Mouse (Mus musculus) right cerebral cortex, postnatal 4 days (tissue): ENCODE measurements at regions not wholly inside any gene's neighbourhood (a gene's known extent, or its start where the extent isn't known, plus 50 kb on each side); places are given as distances from the start of the nearest gene placed in this dataset.
A peak's percentile ranks its signal among the peaks of the same experiment; 100 is the strongest.

Experiments
- DNase-seq: peaks from one replicate; pipeline ENCODE4 v3.0.0-alpha.2; 2022

DNA sequence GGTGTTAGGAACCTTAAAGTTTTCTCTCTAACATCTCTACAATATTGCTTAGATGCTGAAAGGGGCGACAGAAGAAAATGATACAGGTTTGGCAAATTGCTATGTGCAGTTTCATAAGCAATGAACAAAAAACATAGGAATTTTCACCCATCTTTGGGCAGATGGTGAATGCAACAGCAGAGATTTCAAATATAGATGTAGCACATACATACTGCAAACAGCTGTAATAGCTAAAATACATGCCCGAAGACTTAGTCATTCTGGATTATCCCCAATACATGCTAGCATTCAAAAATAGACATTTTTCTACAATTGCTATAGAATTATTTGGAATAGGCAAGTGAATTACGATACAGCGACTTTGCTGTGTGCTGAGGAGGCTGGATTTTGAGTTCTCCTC lies 544.1 kb downstream of the D3Ertd751e start:
- no peak for DNase-seq

DNA sequence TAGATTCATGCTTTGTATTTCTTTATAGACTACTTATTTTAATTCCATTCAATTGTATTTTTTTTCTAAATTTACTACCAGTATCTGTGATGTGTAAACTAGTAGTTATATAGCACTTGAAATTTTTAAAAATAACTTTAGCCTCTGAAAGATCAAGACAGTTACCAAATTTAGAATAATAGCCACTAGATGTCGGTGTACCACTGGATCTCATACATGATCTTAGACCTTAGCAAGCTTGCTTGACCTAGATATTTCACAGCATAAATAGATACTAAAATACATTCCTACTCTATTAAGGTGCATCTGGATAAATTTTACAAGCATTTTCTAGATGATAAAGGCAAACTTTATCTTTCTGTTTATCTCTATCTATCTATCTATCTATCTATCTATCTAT lies 570.0 kb downstream of the D3Ertd751e start:
- DNase-seq = no peak

DNA sequence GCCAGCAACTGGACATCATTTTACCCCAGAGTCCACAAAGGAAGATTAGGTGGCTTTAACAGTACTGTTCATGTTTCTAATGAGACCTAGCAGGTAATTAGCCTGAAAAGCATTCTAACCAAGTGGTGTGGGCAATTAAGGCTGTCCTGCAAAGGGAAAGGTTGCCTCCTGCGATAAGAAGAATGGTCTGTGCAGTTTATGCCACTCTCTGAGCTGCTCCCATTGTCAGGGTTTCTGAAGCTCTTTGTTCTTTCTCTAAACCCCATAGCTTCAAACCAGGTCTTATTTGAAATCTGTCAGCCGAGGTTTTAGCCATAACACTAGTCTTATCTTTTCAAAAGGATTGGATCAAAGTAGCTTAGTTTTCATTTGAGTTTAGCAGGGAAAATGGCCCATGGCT lies 585.3 kb downstream of the D3Ertd751e start:
- DNase-seq = no peak

DNA sequence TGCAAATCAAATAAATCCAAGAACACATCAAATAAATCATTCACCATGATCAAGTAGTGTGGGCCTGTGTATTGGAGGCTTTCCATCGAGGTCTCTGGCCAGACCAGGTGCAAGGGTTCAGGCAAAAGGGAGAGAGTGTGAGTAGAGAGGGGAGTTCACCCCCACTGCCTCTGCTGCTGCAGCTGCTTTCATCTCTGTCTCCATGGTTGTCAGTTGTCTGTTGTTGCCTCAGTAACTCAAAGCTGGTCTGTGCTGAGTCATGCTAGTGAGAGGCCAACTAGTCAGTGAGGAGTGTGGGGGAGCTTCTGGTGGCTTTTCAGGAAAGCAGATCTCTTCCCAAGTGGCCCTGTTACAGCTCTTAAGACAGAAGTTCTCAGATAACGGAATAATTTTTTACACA lies 600.4 kb downstream of the D3Ertd751e start:
- DNase-seq = no peak

DNA sequence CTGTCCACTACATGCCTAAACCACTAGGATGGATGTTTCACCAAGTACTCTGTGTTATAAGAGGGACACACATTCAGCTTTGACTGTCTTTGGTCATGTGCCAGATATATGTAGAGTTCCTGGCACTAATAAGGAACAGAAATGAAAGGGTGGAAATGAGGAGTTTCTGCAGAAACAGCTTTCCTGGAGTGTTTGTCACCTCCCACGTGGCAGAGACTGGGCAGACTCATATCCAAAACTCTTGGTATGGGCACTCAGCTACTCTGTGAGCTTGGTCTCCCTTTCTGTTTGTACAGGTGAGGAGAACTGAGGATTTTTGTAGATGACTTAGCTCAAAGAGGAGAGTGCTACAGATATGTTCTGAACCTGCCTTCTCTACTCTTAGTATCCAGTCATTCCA lies 634.4 kb downstream of the D3Ertd751e start:
- DNase-seq = no peak

DNA sequence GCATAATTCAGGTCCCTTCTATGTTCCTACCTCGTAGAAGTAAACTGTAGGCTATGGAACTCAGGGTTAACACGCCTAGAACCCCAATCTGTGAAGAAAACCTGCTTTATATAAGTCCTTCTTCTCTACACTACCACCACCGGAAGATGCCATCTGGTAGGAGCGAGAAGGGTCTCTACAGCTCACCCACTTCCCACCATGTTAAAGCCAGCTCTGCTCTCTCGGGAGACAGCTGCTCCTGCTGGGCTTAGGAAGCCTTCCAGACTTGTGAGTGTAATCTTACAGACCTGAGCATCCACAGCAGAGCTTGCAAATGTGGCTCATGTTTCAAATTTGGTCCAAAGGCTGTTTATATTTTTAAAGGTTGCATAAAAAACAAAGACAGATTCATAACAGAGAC lies 639.7 kb downstream of the D3Ertd751e start:
- DNase-seq = no peak

DNA sequence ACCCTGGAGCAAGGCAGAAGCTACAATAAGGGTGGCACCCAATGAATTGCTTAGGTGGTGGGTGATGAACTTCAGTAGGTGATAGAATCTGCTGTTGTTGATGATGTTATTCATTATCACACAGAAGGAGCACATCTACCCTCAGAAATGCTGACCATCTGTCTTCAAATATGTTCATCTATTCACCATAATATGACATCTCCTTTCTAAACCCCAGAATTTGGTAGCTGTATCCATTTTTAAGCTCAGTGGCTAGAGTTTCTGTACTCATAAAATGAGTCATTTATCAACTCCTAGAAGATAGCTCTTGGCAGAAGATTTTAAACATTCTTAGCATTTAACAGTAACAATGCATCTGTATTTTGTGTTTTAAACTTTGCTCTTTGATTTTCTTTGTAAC lies 660.3 kb downstream of the D3Ertd751e start:
- no peak for DNase-seq

DNA sequence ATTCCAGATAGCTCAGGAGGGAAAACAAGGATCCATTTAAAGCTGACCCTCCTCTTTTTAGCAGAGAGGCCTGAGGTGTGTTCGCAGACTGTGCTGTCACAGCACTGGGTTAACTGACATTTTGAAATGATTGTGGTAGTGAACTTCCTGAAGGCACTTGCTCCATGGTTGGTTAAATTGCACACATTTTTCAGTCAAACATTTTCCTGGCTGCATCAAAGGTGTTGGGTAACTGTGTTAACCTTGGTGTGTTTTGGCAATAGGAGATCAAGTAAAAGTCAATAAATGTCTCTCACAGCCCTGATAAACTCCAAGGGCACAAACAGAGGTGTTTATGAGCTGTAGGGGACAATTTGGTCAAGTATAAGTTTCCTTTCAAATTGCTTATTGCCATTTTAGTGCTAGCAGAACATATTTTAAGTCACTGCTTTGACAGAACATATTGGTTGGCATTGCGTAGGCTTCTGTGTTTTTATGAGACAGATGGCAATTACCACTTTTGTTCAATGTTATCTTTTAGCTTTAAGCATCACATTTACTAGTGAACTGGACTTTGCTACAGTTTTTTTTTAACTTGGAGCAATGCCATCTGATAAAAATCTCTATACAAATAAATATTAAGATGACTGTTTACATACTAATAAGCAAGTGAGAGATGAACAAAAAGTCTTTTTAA lies 666.7 kb downstream of the D3Ertd751e start:
- no peak for DNase-seq

DNA sequence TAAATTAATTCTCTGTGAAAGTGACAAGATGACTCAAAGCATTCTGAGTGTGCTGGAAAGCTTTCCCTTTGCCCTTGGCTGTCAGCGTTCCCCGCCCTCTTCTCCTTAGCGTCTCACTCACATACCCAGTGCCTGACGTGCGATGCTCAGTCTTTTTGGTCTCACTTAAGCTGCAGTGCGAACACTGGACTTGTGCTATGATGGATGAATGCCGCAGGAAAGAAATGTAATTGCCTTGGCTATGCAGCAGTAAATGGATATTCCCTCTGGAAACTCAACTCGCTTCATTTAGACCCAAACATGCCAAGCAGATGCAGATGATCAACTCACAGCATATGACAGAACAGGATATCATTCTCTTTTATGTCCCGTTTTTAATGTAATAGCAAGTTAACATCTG lies 685.0 kb downstream of the D3Ertd751e start:
- DNase-seq = no peak

DNA sequence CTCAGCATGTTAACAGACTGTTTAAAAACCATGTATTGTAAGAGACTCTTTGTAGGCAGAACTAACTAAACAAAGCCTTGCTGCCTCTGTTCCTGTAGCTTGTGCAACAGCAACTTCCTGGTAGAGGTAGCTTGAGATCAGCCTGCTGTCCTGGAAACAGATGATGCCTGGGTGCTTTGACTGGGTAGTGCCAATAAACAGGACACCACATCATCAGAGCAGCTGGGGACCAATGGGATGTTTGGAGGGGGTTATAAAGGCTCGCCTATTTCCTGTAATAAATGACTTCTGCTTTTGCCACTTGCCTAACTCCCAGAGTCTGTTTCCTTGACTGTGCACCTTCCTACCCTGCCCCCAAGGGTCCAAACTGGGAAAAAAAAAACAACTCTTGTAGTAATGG lies 707.2 kb downstream of the D3Ertd751e start:
- DNase-seq = no peak

DNA sequence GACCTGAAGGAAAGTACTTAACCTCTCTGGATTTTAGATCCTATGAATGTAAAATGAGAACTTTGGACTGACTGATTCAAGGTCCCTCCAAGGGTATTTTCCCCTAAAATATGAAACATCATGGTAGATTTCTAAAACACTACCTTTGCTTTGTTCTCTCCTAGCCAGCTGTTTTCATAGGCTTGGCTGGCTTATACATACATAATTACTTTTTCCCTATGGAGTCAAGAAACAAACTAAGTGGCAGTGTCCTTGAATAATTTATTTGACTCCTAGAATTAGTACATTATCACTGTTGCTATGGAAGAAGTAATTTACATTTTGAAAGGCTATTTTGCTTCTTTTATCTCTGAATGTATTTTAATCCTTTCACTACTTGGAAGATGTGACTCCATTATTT lies 721.9 kb downstream of the D3Ertd751e start:
- DNase-seq = no peak

DNA sequence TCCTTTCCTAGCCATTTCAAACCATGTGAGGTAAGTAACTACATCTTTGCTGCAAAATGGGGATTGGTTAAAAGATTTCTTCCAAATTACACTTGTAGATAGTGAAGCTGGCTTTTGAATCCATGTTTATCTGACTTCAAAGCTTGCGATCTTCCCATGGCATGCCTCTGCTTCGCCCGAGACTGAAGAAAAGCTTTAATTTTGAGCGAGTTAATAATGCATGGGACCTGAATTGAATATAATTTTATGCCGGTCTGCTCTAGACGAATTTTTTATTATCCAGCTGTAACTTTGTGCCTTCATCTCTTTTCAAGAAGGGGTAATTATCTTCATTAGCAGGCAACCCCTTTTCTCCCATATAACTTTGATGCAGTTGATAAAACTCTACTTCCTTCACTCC lies 724.7 kb downstream of the D3Ertd751e start:
- no peak for DNase-seq

DNA sequence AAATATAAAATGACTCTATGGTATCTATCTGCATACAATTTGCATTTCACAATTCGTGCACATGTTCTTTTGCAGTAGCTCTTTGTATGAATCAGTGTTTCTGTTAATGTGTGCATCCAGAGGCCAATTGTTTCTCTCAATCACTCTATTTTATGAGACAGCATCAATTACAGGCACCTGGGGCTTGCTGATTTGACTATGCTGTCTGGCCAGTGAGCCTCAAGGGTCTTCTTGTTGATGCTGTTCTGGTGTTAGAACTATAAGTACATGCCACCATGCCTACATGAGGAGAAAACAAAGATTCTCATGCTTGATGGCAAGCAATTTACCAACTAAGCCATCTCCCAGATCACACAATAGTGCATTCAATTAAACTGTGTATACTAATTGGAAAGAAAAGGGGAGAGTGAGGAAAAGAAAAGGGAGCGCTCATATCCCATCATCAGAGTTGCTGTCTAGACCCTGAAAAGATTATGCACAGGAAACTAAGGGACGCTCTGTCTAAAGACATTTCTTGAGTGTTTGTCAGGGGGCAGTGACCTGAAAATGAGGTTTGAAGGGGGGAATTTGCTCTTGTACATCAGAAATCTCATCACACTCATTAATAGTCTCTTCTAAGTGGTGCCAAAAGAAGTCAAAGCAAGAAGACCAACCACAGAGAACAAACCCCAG lies 772.6 kb downstream of the D3Ertd751e start:
- no peak for DNase-seq

DNA sequence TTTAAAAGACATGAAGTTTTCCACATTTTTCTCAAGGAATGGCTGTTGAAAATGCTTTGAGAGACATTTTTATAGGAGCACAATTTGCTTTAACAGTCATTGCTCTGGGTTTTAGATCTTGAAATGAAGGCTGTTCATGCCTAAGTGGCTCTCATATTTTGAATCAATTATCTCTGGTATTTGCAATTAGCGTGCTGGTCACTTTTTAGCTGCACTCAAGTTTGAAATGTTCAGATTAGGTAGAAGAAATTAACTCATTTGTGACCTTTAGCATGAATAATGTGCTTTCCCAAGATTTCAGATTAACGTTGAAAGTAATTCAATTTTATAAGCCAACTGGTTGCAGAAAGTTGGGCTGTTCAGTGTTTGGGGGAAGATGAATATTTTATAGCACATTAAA lies 773.9 kb downstream of the D3Ertd751e start:
- no peak for DNase-seq

DNA sequence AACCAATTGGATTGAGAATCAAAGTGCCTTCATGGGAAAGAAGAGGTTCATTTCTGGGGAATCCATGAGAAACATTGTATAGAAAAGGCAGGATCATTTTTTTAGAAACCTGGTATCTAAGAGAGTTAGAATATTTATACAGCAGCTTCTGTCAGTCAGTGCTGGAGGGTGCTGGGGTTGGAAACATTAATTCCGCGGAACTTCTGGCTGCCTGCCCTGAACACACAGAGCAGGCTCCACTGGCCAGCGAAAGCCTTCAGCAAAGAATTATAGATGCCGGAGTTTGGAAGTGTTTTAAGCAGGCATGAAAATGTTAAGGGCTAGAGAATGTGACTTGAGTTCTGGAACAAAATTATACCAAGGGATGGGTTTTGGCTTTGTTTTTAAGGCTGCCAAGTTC lies 789.0 kb downstream of the D3Ertd751e start:
- peak; percentile 35 for DNase-seq

DNA sequence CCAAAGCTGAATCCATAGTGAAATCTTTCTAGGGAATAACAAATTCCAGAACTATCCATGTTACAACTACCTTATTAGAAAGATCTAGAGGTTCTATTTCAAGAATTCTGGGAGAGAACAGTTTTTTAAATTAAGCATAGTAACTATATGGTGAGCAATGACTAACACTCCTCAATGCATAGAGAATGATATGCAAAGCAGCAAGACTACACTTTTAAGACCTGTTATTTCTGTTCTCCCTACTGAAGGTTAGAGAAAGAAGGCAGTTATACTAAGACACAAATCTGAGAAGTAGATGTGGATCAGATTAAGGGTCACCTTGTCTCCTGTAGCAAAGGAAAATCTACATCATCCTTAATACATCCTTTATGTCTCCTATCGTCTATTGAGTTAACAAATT lies 824.3 kb downstream of the D3Ertd751e start:
- DNase-seq = no peak

- DNase-seq = no peak
Measured at GRCm38 (mm10) chr3:42570364-42571024, 828.1 kb downstream of the D3Ertd751e start.

DNA sequence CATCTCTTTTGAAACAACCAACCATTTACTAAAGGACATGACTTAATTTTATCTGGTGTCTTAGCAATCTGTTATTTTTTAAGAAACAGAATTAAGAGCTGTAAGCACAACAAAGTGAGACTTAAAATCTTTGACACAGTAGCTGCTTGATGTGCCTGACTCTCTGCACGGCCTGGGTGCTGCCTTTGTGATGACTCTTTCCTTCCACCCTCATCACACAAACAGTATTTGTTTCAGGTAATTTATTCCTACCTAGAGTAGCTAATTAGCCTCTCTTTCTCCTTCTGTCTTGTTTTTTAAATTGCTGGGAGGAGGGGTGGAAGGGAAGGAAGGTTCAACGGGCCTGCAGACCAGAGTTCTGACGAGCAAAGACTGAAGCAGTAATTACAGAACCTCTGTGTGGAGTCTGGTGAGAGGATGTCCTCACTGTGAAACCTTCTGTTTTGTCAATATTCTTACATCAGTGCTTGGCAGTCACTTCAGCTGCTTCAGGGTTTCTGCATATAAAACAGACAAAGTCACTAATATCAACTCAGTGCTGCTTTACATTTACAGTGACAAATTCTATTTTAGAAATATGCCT lies 829.6 kb downstream of the D3Ertd751e start:
- no peak for DNase-seq

- DNase-seq = no peak
Measured at GRCm38 (mm10) chr3:42573155-42573554, 830.7 kb downstream of the D3Ertd751e start.

DNA sequence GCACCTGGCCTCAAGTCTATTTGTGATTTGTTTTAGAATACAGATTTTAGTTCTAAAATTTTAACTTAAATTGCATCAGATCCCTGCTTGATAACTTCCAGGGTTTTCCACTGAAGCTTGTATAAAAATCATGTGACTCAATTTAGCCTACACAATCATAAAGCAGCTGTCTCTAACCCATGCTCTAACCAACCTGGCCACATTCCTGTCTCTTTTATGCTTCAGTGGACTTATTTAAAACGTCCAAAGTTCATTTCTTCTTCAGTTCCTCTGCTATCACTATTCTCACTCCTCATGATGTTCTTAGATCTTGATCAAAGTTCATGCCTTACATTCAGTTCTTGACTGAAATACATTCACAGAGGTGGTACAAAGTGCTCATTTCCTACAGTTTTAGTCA lies 839.9 kb downstream of the D3Ertd751e start:
- no peak for DNase-seq

- no peak for DNase-seq
Measured at GRCm38 (mm10) chr3:42587296-42587932, 845.0 kb downstream of the D3Ertd751e start.

DNA sequence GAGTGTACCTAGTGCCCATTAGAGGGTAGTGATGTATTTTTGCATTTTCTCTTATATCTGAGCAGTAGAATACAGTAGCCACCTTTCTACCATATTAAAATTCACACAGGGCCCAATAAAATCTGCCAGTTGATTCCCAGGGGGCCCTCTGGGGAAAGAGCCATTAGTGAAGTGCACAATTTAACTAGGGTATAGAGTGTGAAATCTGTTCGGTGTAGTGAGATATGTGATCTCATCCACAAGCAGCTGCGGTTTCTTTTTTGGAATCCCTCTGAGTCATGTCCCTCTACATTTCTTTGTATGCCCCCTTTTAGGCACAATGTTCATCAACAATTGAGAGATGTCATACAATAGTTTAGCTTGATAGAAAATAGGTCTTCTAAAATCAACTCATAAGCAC lies 847.1 kb downstream of the D3Ertd751e start:
- no peak for DNase-seq

GRCm38 (mm10) chr3:42590126-42590525 lies 847.7 kb downstream of the D3Ertd751e start:
- no peak for DNase-seq
